Mouse (Mus musculus) spleen, adult 2 months (tissue): ENCODE data around the gene Mid1.
"Not testable (repeated sequence)": the region's sequence is repeated elsewhere in the genome, so short reads cannot be mapped to it uniquely, and the experiment has no call there.

Experiments used
- CTCF ChIP-seq: fragments of 200-500 bp; IDR thresholded peaks from 2 replicates; pipeline ENCODE4 v1.5.1; 2011; ENCODE audit warnings: mild to moderate bottlenecking, inconsistent platforms; ENCODE audit not compliant: insufficient read depth, insufficient read length, insufficient replicate concordance; ENCODE audit errors: extremely low read depth
- POLR2A ChIP-seq: fragments of 200-500 bp; IDR thresholded peaks from 2 replicates; pipeline ENCODE4 v1.6.1; 2011; ENCODE audit warnings: low read depth, low read length, inconsistent platforms

GRCm38 (mm10) chrX:169988571-169989218 lies 303.7 kb downstream of the Mid1 start:
- not testable (repeated sequence) for TF ChIP-seq CTCF, POLR2A
